Mouse (Mus musculus) frontal cortex, adult (tissue): ENCODE results near the gene Snrnp70.

Experiments
- ATAC-seq: cut with Nextera tagmentation; 2 replicates; pipeline ENCODE4 v1.9.2; 2017; ENCODE audit warnings: mild to moderate bottlenecking, moderate library complexity, mixed read lengths; ENCODE audit not compliant: low TSS enrichment

Snrnp70 gene

GRCm38 (mm10) chr7:45337469-45337868, 58.1 kb downstream of the Snrnp70 start:
- ATAC-seq = no peak

GRCm38 (mm10) chr7:45336319-45336718, 59.2 kb downstream of the Snrnp70 start:
- ATAC-seq = no peak

- no peak for ATAC-seq
Observed at GRCm38 (mm10) chr7:45335056-45335455, 60.5 kb downstream of the Snrnp70 start, which contains the start of gene Hrc. Gene Hrc (plus strand): TSS chr7:45335290.

GRCm38 (mm10) chr7:45334605-45335004, 60.9 kb downstream of the Snrnp70 start:
- ATAC-seq = no peak

GRCm38 (mm10) chr7:45333431-45333982, 62.0 kb downstream of the Snrnp70 start, which contains the start of gene Trpm4:
Gene Trpm4 (minus strand): TSS chr7:45333780.
- ATAC-seq = peak; percentile 45; the same call in 1 of the 2 replicates

DNA sequence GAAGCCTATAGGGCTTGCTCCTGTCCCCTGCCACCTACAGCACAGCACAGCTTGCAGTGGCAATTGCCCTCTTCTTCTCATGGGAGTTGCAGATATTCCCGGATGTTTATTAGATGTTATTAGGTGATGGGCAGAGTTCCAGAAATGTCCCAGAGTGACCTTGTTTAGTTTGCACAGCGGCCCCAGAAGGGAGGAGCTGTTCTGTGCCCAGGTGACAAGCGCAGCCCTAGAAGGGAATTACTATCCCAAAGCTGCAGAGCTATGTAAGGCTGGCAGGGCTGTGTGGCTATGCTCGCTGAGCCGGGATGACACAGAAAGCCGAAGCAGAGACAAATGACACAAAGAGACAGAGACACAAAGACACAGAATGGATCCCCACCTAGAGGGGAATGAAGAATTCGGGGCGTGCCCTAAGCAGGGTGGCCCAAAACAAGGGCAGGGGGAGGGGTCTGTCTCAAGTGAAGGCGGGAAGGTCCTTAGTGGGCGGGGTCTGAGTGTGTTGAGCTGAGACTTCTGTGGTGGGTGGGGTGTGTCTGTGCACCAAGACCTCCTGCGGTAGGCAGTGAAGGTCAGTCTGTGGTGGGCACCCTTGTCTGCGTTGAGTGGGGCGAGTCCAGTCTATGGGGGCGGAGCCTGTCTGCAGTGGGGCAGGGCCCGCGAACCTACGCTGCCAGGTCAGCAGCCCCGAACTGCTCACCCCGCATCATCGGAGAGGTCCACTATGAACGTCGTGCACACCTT, 62.7 kb downstream of the Snrnp70 start:
- peak; percentile 21; the same call in 1 of the 2 replicates for ATAC-seq

GRCm38 (mm10) chr7:45331502-45331901, 64.0 kb downstream of the Snrnp70 start:
- no peak for ATAC-seq

DNA sequence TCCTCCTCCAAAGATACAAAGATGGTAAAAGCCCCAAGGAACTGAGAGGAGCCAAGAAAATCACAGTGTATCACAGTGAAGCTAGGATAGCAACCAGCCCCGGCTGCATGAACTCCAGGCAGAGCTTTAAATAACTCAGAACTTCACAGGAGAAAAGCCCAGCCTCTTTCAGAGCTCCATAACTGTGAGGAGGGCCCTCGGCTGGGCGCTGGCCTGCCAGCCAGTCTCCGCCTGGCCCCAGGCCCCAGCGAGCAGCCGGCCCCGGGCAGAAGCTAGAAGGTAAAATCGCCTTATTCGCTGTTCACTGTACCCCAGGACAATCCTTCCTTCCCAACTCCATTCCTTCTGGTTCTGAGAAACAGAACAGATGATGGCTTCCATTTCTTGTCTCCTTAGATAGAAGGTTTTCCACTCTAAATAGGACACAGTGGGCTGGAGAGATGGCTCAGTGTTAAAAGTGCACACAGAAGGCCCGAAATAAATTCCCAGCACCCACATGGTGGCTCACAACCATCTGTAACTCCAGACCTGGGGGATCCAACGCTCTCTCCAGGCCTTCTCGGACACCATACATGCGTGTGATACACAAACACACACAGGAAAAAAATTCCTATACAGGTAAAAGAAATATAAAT, 66.6 kb downstream of the Snrnp70 start:
- ATAC-seq = peak; percentile 38; the same call in 1 of the 2 replicates
